Mouse (Mus musculus) kidney, postnatal 4 days (tissue): ENCODE data around the gene Nwd1.

Experiments used
- DNase-seq, 2 experiments: peaks; one replicate each; pipeline ENCODE4 v3.0.0; 2021; ENCODE audit warnings: mixed read lengths in 2 of 2

Gene Nwd1

DNA sequence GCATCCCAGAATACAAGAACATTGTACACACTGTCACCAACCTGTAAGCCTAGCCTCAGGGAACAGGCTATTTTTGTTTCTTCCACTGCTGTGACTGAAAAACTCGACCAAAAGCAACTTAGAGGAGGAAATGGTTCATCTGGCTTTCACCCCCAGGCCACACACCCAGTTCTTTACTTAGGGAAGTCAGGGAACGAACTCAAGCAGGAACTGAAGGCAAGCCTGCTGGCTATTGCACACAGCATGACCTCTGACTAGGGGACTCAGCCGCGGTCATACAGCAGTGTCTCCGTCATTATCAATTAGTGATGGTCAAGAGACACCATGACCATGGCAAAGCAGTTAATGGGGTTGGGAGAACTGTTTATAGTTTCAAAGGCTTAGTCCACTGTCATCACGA is 66.1 kb downstream of the Nwd1 start:
- DNase-seq, result no peak

GRCm38 (mm10) chr8:72716594-72716993 is 70.1 kb downstream of the Nwd1 start:
- DNase-seq, result no peak

- DNase-seq, result no peak
These were observed 74.0 kb downstream of the Nwd1 start for GRCm38 (mm10) chr8:72720541-72720940.

DNA sequence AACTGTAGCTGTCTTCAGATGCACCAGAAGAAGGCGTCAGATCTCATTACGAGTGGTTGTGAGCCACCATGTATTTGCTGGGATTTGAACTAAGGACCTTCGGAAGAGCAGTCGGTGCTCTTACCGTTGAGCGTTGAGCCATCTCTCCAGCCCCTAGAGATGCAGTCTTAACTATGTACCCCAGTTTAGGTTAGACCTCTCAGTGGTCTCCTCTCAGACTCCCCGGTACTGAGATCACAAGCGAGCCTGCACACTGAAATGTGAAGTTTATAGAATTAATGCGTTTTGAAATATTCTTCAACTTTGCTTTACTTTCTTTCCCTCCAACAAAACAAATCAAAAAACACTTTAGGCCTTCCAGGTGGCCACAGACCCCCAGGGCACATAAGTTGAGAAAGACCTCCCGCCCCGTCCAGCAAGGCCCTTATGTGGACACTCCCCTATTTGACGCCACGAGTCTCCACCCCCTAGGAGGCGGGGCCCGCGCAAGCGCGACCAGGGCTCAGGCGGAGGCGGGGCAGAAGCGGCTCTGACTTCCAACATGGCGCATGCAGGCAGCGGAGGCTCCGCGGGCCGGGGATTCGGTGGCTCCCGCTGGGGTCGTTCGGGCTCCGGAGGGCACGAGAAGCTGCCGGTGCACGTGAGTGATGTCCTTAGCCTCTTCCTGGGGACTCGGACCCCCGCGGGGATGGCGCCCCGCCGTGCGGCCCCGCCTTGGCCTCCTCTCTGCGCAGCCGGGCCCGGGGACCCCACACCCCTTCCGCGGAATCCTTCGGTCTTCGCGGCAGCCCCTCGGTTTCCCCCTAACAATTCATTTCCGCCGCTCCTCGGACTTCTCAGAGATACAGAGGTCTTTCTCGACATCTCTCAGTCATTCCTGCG is 76.5 kb downstream of the Nwd1 start, which contains the start of gene Sin3b:
Sin3b (plus strand) TSS at position 517 of the 882 bp plus-strand sequence.
- peak; percentile 98 for DNase-seq

DNA sequence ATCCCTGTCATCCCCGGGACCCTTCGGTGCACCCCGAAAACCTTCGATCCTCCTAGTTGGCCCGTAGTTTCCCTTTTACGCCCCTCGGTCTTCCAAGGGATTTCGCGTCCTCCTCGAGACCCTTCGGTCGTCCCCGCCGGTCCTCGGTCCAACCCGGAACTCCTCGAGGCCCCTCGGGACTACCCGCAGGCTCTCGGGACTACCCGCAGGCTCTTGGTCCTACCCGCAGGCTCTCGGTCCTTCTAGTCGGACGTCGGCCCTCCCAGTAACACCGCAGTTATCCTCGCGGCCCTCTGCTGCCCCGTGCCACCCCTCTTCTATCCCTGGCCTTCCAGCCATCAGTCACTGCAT is 77.1 kb downstream of the Nwd1 start:
- DNase-seq, result peak; percentile 55 to 65

- no peak for DNase-seq
These were observed 82.1 kb downstream of the Nwd1 start for GRCm38 (mm10) chr8:72728636-72729035.

- no peak for DNase-seq
These were observed 88.5 kb downstream of the Nwd1 start for GRCm38 (mm10) chr8:72735001-72735400.

DNA sequence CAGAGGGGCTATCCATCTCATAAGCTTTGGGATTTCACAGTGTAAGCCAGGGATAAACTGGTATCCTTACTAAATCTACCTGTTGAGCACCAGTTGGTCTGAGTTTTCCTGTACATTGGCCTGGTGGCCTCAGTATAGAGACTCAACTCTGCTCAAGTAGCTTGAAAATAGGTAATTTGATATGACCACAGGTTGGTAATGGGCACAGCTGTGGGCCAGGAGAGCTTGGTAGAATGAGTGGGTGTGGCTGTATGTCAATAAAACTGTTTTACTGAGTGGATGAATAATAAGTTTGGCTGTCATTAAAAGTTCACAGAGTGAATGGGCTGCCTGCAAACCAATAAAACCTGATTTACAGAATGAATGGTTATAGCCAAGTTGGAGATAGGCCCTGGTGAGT is 90.4 kb downstream of the Nwd1 start:
- no peak for DNase-seq

DNA sequence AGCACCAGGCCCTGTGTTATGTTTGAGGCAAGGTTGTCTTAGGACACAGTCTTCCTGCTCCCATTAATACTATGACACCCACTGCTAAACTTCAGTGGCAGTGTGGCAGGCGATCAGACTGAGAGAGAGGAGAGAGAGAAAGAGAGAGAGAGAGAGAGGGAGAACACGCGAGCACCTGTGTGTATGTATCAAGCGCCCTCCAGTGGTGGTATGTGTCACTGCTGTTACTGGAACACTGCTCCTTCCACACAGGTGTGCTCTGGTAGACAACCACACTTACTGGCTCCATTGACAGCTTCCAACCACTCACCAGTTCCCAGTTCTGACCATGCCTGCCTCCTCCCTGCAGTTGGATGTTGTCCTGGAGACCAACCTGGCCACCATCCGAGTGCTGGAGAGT is 99.5 kb downstream of the Nwd1 start:
- DNase-seq, result peak; percentile 64 to 72

DNA sequence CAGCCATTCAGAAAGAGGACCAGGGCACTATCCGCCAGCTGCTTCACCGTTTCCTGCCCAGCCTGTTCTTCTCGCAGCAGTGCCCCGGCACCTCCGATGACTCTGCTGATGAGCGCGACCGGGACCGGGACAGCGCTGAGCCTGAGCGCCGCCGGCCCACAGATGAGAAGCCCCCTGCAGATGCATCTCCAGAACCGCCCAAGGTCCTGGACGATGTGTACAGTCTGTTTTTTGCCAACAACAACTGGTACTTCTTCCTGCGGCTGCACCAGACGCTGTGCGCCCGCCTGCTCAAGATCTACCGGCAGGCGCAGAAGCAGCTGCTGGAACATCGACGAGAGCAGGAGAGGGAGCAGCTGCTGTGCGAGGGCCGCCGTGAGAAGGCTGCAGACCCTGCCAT is 103.3 kb downstream of the Nwd1 start:
- no peak for DNase-seq

DNA sequence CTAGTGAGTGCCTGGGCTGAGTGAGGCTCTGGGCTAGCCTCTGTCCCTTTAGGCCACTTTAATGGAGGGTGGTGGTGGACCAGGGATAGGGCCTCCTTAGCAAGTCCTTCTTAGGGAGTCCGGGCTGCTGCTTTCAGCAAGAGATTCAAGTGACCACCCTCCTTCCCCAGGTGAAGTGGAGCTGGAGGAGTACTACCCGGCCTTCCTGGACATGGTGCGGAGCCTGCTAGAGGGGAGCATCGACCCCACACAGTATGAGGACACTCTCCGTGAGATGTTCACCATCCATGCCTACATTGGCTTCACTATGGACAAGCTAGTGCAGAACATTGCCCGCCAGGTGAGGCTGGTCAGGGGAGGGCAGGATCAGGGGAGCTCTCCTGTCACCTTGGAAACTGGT is 103.8 kb downstream of the Nwd1 start:
- no peak for DNase-seq

- DNase-seq, result no peak
These were observed 104.6 kb downstream of the Nwd1 start for GRCm38 (mm10) chr8:72751126-72751525.

- peak in 1 of 2 experiments; percentile 3 for DNase-seq
These were observed 105.8 kb downstream of the Nwd1 start for GRCm38 (mm10) chr8:72752289-72752688.

DNA sequence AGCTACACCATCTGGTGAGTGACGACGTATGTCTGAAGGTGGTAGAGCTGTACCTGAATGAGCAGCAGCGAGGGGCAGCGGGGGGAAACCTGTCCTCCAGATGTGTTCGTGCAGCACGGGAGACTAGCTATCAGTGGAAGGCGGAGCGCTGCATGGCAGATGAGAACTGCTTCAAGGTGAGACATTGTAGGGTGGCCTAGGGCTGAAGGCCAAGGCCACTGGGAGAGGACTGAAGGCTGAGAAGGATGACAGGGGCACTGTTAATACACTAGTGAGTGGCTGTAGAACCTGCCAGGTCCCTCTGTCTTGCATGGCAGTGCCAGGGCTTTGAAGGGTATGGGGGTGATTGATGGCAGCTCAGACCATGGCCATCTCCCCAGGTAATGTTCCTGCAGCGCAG is 106.7 kb downstream of the Nwd1 start:
- peak in 1 of 2 experiments; percentile 1 for DNase-seq

DNA sequence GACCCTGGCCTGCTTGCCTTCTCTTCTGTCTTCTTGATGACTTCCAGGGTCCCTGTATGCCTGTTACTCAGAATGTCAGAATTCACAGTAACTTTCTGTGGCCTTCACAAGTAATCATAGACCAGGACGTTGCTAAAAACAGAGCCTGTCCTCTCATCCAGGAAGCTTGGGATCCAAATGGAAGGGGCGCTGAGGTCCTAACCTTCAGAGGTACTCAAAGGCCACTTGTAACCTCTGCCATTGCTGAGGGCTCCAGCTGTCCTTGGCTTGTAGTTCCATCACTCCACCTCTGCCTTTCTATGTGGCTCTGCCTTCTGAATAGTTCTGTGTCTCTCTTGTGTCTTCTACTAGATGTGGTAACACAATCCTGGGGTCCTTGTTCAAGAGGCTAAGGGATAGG is 107.3 kb downstream of the Nwd1 start:
- no peak for DNase-seq

GRCm38 (mm10) chr8:72756031-72756430 is 109.5 kb downstream of the Nwd1 start:
- DNase-seq, result peak in 1 of 2 experiments; percentile 0

- peak in 1 of 2 experiments; percentile 2 for DNase-seq
These were observed 110.4 kb downstream of the Nwd1 start for GRCm38 (mm10) chr8:72756771-72757390.

DNA sequence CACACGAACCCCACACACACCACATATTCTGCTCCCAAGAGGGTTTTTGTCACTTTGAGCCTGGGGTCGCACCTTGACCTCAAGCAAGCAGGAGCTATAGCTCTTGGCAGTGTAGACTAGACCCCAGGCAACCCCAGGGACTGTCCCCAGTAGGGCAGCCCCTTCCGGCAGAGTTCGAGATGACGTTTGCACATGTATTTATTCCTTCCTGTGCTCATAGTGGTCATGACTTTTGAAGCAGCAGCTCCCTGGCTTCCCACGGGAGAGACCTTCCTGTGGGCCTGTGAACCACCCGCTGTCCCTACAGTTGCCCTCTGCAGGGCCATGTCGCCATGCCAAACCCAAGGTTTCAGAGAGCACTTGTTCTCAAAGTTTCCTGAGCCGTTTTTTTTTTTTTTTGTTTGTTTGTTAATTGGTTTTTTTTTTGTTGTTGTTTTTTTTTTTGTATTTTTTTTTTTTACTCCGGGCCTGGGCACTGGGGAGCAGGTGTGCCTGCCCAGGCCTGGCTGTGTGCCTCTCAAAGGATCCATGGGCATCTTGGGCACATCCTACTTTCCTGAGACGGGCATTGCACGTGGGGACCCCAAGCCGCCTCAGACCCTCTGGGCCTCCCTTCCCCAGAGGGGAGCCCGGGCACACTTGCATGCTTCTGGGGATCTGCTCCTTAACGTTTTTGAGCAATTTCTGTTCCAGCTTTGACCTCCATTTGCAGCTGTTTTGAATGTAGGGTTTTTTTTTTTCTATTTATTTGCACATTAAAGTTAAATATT is 111.1 kb downstream of the Nwd1 start:
- DNase-seq, result peak in 1 of 2 experiments; percentile 9

DNA sequence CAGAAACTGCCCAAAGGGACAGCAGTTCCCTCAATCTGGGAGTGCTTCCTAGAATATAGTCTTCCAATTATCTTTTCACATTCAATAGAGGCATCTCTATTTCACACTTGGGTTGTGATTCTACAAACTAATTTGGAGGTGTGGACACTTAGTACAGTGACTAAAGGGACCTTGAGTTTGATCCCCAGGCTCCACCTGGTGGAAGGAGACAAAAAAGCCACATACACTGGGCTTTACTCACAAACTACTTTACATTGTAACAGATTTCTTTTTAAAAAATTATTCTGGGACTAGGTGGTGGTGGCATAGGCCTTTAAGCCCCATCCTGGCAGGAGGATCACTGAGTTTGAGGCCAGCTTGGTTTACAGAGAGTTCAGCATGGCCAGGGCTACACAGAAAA is 111.8 kb downstream of the Nwd1 start:
- DNase-seq, result peak in 1 of 2 experiments; percentile 6

DNA sequence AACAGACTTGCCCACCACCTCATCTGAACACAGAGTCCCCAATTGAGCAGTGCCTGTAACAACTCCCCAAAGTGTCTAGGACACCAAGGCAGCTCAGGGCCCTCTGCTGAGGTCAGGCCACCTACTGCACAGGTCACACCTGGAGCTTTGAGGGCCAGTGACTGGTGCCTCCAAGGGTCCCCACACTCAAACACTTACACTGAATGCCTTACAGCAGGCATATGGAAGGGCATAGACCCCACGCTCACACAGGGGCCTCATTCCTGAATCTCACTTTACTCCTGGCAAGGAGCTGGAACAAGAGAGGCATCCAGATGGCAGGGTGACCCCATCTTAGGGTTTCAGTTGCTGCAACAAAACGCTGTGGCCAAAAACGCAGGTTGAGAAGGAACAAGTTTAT is 113.7 kb downstream of the Nwd1 start:
- DNase-seq, result peak in 1 of 2 experiments; percentile 1

DNA sequence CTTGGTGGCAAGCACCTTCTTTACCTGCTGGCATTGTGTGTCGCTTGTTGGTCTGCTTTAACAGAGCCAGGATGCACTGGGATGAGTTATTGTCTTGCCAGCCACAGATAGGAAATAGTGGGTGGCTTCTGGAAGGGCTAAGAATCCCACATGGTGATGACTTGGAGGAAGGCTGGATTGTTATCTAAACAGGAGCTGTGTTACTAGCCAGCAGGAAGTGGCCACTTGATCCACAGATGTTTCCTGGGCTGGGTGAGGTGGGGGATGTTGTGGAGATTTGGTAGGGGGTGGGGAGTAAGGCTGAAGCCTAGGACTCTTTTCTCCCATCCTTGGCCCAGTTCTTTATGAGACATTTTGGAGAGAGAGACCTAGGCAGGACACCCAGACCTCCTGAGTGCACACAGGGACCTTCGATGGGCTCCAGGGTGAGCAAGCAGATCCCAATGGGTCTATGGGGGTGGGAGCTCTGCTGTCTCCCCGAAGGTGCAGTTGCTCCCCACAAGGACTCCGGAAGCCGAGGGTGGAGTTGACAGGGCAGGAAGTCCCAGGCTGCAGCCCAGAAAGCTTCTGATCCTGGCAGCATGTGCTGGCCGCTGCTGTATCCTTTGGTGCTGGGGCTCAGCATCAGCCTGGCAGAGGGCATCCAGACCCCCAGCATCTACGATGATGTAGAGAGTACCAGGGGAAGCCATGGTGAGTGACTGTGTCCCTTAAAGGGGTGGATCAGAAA is 115.0 kb downstream of the Nwd1 start, which contains the start of gene F2rl3:
F2rl3 (plus strand) TSS at position 559 of the 730 bp plus-strand sequence.
- peak; percentile 25 to 46 for DNase-seq

DNA sequence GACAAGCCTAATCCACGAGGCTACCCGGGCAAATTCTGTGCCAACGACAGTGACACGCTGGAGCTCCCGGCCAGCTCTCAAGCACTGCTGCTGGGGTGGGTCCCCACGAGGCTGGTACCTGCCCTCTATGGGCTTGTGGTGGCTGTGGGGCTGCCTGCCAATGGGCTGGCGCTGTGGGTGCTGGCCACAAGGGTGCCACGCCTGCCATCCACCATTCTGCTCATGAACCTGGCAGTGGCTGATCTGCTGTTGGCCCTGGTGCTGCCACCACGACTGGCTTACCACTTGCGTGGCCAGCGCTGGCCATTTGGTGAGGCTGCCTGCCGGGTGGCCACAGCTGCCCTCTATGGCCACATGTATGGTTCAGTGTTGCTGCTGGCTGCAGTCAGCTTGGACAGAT is 115.8 kb downstream of the Nwd1 start:
- DNase-seq, result no peak

GRCm38 (mm10) chr8:72765696-72766095 is 119.2 kb downstream of the Nwd1 start:
- no peak for DNase-seq
